Comparison of ENCODE assay signal across 10 mouse cellular contexts in the genomic region with DNA sequence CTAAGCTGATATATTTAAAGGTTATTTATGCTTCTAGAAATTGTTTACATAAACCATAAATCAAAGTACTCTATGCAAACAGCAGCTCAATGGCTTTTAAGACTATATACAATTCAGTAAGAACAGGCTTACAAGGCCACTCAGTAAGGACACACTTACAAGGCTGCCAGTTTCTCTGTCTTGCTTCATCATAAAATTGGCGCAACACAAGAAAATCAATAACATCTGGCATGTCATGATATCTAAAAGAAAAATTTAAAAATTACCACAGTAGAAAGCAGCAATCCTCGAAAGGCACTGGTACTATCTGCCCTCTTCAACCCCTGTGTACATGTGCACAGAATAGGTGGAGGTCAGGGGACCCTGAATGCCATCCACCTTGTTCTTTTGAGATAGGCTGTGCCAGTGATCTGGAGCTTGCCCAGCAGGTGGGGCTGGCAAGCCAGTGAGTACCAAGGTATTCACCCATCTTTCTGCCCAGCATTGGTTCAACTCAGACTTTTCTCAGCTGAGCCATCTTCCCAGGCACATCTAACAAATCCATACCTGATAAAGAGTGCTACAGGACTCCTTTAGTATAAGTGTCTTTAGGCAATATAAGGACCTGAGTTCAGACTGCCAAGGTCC. TPM values are rescaled to one million over a fixed set of nuclear protein-coding genes. Genes with fewer than 3 reads are reported as not detected.
A peak's percentile ranks its signal among the peaks of the same experiment; 100 is the strongest.
DNase-seq lines count a peak whose midpoint lies in the region; ATAC-seq and TF ChIP-seq lines count a peak whose summit lies in the region.
"Had no signal": no experiment of that assay in that cellular context is flagged by ENCODE, and none has a peak within 500 bp of the region (broad histone marks: within the 10 kb centered on the region; RNA-seq: fewer than 3 reads in every experiment).

No protein-coding gene starts in this region.

- no peaks in the 10 kb centered on the region for H3K79me2 ChIP-seq in MEL (ENCODE audit: control insufficient read depth, insufficient read depth, low read length, poor library complexity)

- TF ChIP-seq POLR2A in MEL (IDR thresholded peaks at IDR 0.05; ENCODE audit: control insufficient read depth in 1 of 2, insufficient read depth in 1 of 2, low read depth in 1 of 2, low read length in 2 of 2, poor library complexity in 1 of 2) = no peak

- no peak overlapping the region for H3K27ac ChIP-seq in hindbrain, postnatal 0 days
- H3K27ac ChIP-seq in hindbrain, embryonic 12.5 days = no peak overlapping the region
- no peak overlapping the region for H3K27ac ChIP-seq in MEL (ENCODE audit: control insufficient read depth, low read depth, low read length)
- H3K27ac ChIP-seq in midbrain, embryonic 15.5 days = no peak overlapping the region
- no peak overlapping the region for H3K27ac ChIP-seq in midbrain, embryonic 16.5 days (ENCODE audit: low read length)
- H3K27ac ChIP-seq: liver, embryonic 13.5 days had no signal

- no peaks in the 10 kb centered on the region for H3K9me3 ChIP-seq in hindbrain, postnatal 0 days (ENCODE audit: low read length)
- H3K9me3 ChIP-seq in hindbrain, embryonic 12.5 days (replicated peaks) = no peaks in the 10 kb centered on the region
- no peaks in the 10 kb centered on the region for H3K9me3 ChIP-seq in MEL (replicated peaks; ENCODE audit: insufficient read depth, low read length)
- no peaks in the 10 kb centered on the region for H3K9me3 ChIP-seq in midbrain, embryonic 15.5 days
- no peaks in the 10 kb centered on the region for H3K9me3 ChIP-seq in midbrain, embryonic 16.5 days (replicated peaks; ENCODE audit: control insufficient read depth, low read length, poor library complexity, severe bottlenecking)
- H3K9me3 ChIP-seq: liver, embryonic 13.5 days had no signal

- TF ChIP-seq EP300 in MEL (IDR thresholded peaks at IDR 0.05; ENCODE audit: low read depth in 1 of 2, low read length in 2 of 2) = no peak

- peak; percentile 6 for TF ChIP-seq RAD21 in MEL (IDR thresholded peaks at IDR 0.05; ENCODE audit: low read depth, low read length)

- ATAC-seq in hindbrain, postnatal 0 days = no peak
- ATAC-seq in hindbrain, embryonic 12.5 days (ENCODE audit: low FRiP score) = no peak
- ATAC-seq in erythroblast, adult 5-6 weeks (replicated peaks; ENCODE audit: low FRiP score, poor library complexity, severe bottlenecking) = peak; percentile 44; the same call in 1 of the 2 replicates
- ATAC-seq in midbrain, embryonic 15.5 days (replicated peaks) = no peak
- no peak for ATAC-seq in midbrain, embryonic 16.5 days
- ATAC-seq: forebrain, embryonic 16.5 days had no signal

- H3K4me1 ChIP-seq in hindbrain, postnatal 0 days (ENCODE audit: insufficient read depth, low read length) = no peaks in the 10 kb centered on the region
- H3K4me1 ChIP-seq in hindbrain, embryonic 12.5 days = no peaks in the 10 kb centered on the region
- H3K4me1 ChIP-seq in MEL (ENCODE audit: control insufficient read depth in 1 of 2, insufficient read depth in 2 of 2, low read length in 2 of 2) = peaks cover 8 to 14% of the 10 kb centered on the region in 2 experiments
- H3K4me1 ChIP-seq in midbrain, embryonic 15.5 days = no peaks in the 10 kb centered on the region
- H3K4me1 ChIP-seq in midbrain, embryonic 16.5 days (ENCODE audit: control insufficient read depth, insufficient read depth, low read length) = no peaks in the 10 kb centered on the region

- WGBS in hindbrain, postnatal 0 days = 93% methylated on average over 2 of the region's 2 CpGs
- 89% methylated on average over 2 of the region's 2 CpGs for WGBS in hindbrain, embryonic 12.5 days
- WGBS in midbrain, embryonic 15.5 days = 95% methylated on average over 2 of the region's 2 CpGs
- 98% methylated on average over 2 of the region's 2 CpGs for WGBS in midbrain, embryonic 16.5 days

- peaks cover 75% of the 10 kb centered on the region for H3K36me3 ChIP-seq in hindbrain, postnatal 0 days (ENCODE audit: insufficient read depth, low read length)
- H3K36me3 ChIP-seq in hindbrain, embryonic 12.5 days = peaks cover 96% of the 10 kb centered on the region
- peaks cover 9 to 19% of the 10 kb centered on the region in 2 experiments for H3K36me3 ChIP-seq in MEL (ENCODE audit: control insufficient read depth in 1 of 2, insufficient read depth in 2 of 2, low read length in 2 of 2)
- peaks cover 67% of the 10 kb centered on the region for H3K36me3 ChIP-seq in midbrain, embryonic 15.5 days (replicated peaks)
- H3K36me3 ChIP-seq in midbrain, embryonic 16.5 days (ENCODE audit: control insufficient read depth, insufficient read depth, low read length) = peaks cover 40% of the 10 kb centered on the region

- no peak overlapping the region for H3K4me2 ChIP-seq in hindbrain, postnatal 0 days (ENCODE audit: low read depth, low read length)
- no peak overlapping the region for H3K4me2 ChIP-seq in hindbrain, embryonic 12.5 days (replicated peaks)
- no peak overlapping the region for H3K4me2 ChIP-seq in midbrain, embryonic 15.5 days
- H3K4me2 ChIP-seq in midbrain, embryonic 16.5 days (ENCODE audit: low read length) = no peak overlapping the region
- H3K4me2 ChIP-seq: liver, embryonic 13.5 days had no signal

- H3K4me3 ChIP-seq in hindbrain, postnatal 0 days (ENCODE audit: low read length) = no peak overlapping the region
- no peak overlapping the region for H3K4me3 ChIP-seq in hindbrain, embryonic 12.5 days
- H3K4me3 ChIP-seq in MEL (ENCODE audit: control insufficient read depth in 1 of 2, insufficient read depth in 1 of 2, low read depth in 2 of 2, low read length in 2 of 2) = no peak overlapping the region
- no peak overlapping the region for H3K4me3 ChIP-seq in midbrain, embryonic 15.5 days
- H3K4me3 ChIP-seq in midbrain, embryonic 16.5 days (ENCODE audit: low read depth, low read length) = no peak overlapping the region
- H3K4me3 ChIP-seq: liver, embryonic 13.5 days had no signal

- peak; percentile 5 for DNase-seq in hindbrain, postnatal 0 days (ENCODE audit: low spot score)
- DNase-seq in MEL (ENCODE audit: low read depth, low spot score) = peak; percentile 13
- DNase-seq in retina, embryonic 14.5 days (ENCODE audit: low spot score) = peak; percentile 17
- DNase-seq in urinary bladder, postnatal 36 days (ENCODE audit: low spot score in 2 of 2) = no peak
- DNase-seq: liver, embryonic 13.5 days had no signal

- no peak overlapping the region for H3K9ac ChIP-seq in hindbrain, postnatal 0 days (replicated peaks; ENCODE audit: low read length)
- no peak overlapping the region for H3K9ac ChIP-seq in hindbrain, embryonic 12.5 days
- no peak overlapping the region for H3K9ac ChIP-seq in MEL (ENCODE audit: control insufficient read depth, low read depth, low read length, poor library complexity, severe bottlenecking)
- no peak overlapping the region for H3K9ac ChIP-seq in midbrain, embryonic 15.5 days
- no peak overlapping the region for H3K9ac ChIP-seq in midbrain, embryonic 16.5 days (ENCODE audit: low read depth, low read length)
- H3K9ac ChIP-seq: liver, embryonic 13.5 days had no signal

- TF ChIP-seq CTCF in hindbrain, postnatal 0 days (IDR thresholded peaks at IDR 0.05; ENCODE audit: low read depth) = peak; percentile 44
- TF ChIP-seq CTCF in MEL (IDR thresholded peaks at IDR 0.05 in 2 of 3, conservative IDR thresholded peaks at IDR 0.05 in 1 of 3; ENCODE audit: control insufficient read depth in 1 of 3, insufficient read depth in 1 of 3, low read depth in 2 of 3, low read length in 3 of 3, poor library complexity in 1 of 3, severe bottlenecking in 1 of 3) = peak; percentile 20 to 29 (median 28); a peak in 4 of 6 replicates

- no peaks in the 10 kb centered on the region for H3K27me3 ChIP-seq in hindbrain, postnatal 0 days (ENCODE audit: insufficient read depth, low read length)
- H3K27me3 ChIP-seq in hindbrain, embryonic 12.5 days = no peaks in the 10 kb centered on the region
- no peaks in the 10 kb centered on the region for H3K27me3 ChIP-seq in MEL (ENCODE audit: control insufficient read depth in 1 of 2, insufficient read depth in 2 of 2, low read length in 2 of 2)
- H3K27me3 ChIP-seq in midbrain, embryonic 15.5 days (replicated peaks) = no peaks in the 10 kb centered on the region
- no peaks in the 10 kb centered on the region for H3K27me3 ChIP-seq in midbrain, embryonic 16.5 days (ENCODE audit: control insufficient read depth, insufficient read depth, low read depth, low read length)
- H3K27me3 ChIP-seq: liver, embryonic 13.5 days had no signal

TF ChIP-seq in MEL, 35 proteins besides CTCF, POLR2A, EP300 and RAD21:
- no peak for TF ChIP-seq ZNF384 (IDR thresholded peaks at IDR 0.05; ENCODE audit: low read depth, low read length)
- no peak for TF ChIP-seq ZC3H11A (IDR thresholded peaks at IDR 0.05; ENCODE audit: low read depth, low read length)
- TF ChIP-seq HCFC1 (IDR thresholded peaks at IDR 0.05; ENCODE audit: low read depth, low read length) = no peak
- TF ChIP-seq MXI1 (IDR thresholded peaks at IDR 0.05; ENCODE audit: low read depth, low read length) = no peak

RNA-seq across cellular contexts. Expression of a gene that starts 39.8 kb away (rescaled TPM):
- 25.7 and 28.6 TPM in 2 replicates for total RNA-seq in hindbrain, postnatal 0 days (2014; rRNA removed)
- polyA plus RNA-seq in hindbrain, postnatal 0 days (2015; fragmentation: Nextera tagmentation; extraction: Ambion mirVana) = 52.9 and 55.4 TPM in 2 replicates
- polyA plus RNA-seq in hindbrain, embryonic 12.5 days (2016; fragmentation: Nextera tagmentation; extraction: Ambion mirVana) = 66.3 and 70.5 TPM in 2 replicates
- total RNA-seq in MEL (2012; rRNA removed) = 112 and 115 TPM in 2 replicates
- 100 to 1,000 TPM in 1 of 2 experiments, not detected in 1; 169 TPM for polyA plus RNA-seq in MEL (2012; ENCODE audit: insufficient read depth in 1 of 2, insufficient read length in 2 of 2, low read depth in 1 of 2, low replicate concordance in 2 of 2, missing spikeins in 1 of 2)
- total RNA-seq in erythroblast, adult 5-6 weeks (2015; ENCODE audit: low replicate concordance) = 12.3 and 21.3 TPM in 2 replicates
- total RNA-seq in erythroblast, adult 5-6 weeks (2017; ENCODE audit: low replicate concordance) = 5.1 and 10.3 TPM in 2 replicates
- polyA plus RNA-seq in midbrain, embryonic 15.5 days (2015; fragmentation: Nextera tagmentation; extraction: Ambion mirVana) = 62.0 and 70.2 TPM in 2 replicates
- 61.6 and 68.3 TPM in 2 replicates for polyA plus RNA-seq in midbrain, embryonic 16.5 days (2015; fragmentation: Nextera tagmentation; extraction: Ambion mirVana)

RNA-seq across cellular contexts. Expression of a gene that starts 51.7 kb away (rescaled TPM):
- 128 and 130 TPM in 2 replicates for total RNA-seq in hindbrain, postnatal 0 days (2014; rRNA removed)
- polyA plus RNA-seq in hindbrain, postnatal 0 days (2015; fragmentation: Nextera tagmentation; extraction: Ambion mirVana) = 135 and 144 TPM in 2 replicates
- polyA plus RNA-seq in hindbrain, embryonic 12.5 days (2016; fragmentation: Nextera tagmentation; extraction: Ambion mirVana) = 219 and 232 TPM in 2 replicates
- total RNA-seq in MEL (2012; rRNA removed) = 33.7 and 41.0 TPM in 2 replicates
- 10 to 100 TPM; 27.1 to 77.1 TPM for polyA plus RNA-seq in MEL (2012; ENCODE audit: insufficient read depth in 1 of 2, insufficient read length in 2 of 2, low read depth in 1 of 2, low replicate concordance in 2 of 2, missing spikeins in 1 of 2)
- 10.4 and 10.6 TPM in 2 replicates for total RNA-seq in erythroblast, adult 5-6 weeks (2015; ENCODE audit: low replicate concordance)
- 9.3 and 11.8 TPM in 2 replicates for total RNA-seq in erythroblast, adult 5-6 weeks (2017; ENCODE audit: low replicate concordance)
- polyA plus RNA-seq in midbrain, embryonic 15.5 days (2015; fragmentation: Nextera tagmentation; extraction: Ambion mirVana) = 278 and 295 TPM in 2 replicates
- polyA plus RNA-seq in midbrain, embryonic 16.5 days (2015; fragmentation: Nextera tagmentation; extraction: Ambion mirVana) = 264 and 288 TPM in 2 replicates

Comparison
In these comparisons a context has a peak if more than half of its experiments do, and no peak if none do; other contexts are left out.
1. DNase-seq: peak in hindbrain, postnatal 0 days (single experiment), MEL (single experiment) and retina, embryonic 14.5 days (single experiment); none in urinary bladder, postnatal 36 days (0 of 2).